Mouse (Mus musculus) c-Kit-positive CD71-negative TER-119-negative erythroid progenitor cells, embryonic 14.5 days (primary cell): Measurements from ENCODE around the gene Rgmb.

ENCODE experiments used
- DNase-seq: peaks from one replicate; pipeline ENCODE4 v3.0.0-alpha.2; 2013; ENCODE audit warnings: low read depth

The Rgmb gene

GRCm38 (mm10) chr17:15776349-15776748 is 54.5 kb downstream of the Rgmb start:
- no peak for DNase-seq

- DNase-seq = no peak
These were observed 56.1 kb downstream of the Rgmb start for GRCm38 (mm10) chr17:15774565-15775215.

- DNase-seq = no peak
These were observed 56.9 kb downstream of the Rgmb start for GRCm38 (mm10) chr17:15773956-15774355.

- no peak for DNase-seq
These were observed 61.6 kb downstream of the Rgmb start for GRCm38 (mm10) chr17:15769081-15769724.

- DNase-seq = peak; percentile 16
These were observed 69.6 kb downstream of the Rgmb start for GRCm38 (mm10) chr17:15761191-15761590.
